11 mouse cellular contexts compared by ENCODE assay signal in the genomic region with DNA sequence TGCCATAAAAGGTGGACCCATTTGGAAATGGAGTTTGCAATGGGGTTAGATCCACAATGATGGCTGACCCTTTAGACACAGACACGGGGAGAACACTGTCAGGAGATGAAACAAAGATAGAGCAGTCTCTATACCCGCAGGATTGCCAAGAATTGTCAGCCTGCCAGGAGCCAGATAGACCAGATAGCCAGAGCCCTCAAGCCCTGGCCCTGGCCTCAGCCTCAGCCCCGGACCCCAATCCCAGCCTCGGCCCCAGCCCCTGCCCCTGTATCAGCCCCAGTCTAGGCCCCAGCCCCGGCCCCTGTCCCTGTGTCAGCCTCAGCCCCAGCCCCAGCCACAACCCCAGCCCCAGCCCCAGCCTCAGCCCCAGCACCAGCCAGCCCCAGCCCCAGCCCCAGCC.
DNase-seq lines count a peak whose midpoint lies in the region; ATAC-seq lines count a peak whose summit lies in the region.
"Had no signal": no experiment of that assay in that cellular context is flagged by ENCODE, and none has a peak within 500 bp of the region (broad histone marks: within the 10 kb centered on the region; RNA-seq: fewer than 3 reads in every experiment).

No protein-coding gene starts in this region.

- peak; percentile 30; the same call in 1 of the 2 replicates for ATAC-seq in limb, embryonic 15.5 days (ENCODE audit: insufficient number of reproducible peaks, low FRiP score, low TSS enrichment, low read depth)
- peak; percentile 61 for ATAC-seq in hindbrain, embryonic 11.5 days (ENCODE audit: low FRiP score)
- peak; percentile 67 for ATAC-seq in midbrain, embryonic 13.5 days
- no peak for ATAC-seq in CD4-positive, CD25-positive, alpha-beta regulatory T cell, adult 4 months

- no peak for DNase-seq in limb, embryonic 10.5 days (ENCODE audit: low spot score)
- no peak for DNase-seq in hindbrain, embryonic 11.5 days (ENCODE audit: low spot score)
- DNase-seq in heart, embryonic 10.5 days (ENCODE audit: low spot score) = no peak
- DNase-seq in adrenal gland, postnatal 10 days = no peak
- DNase-seq: adrenal gland, postnatal 36 days; kidney, adult 11 months; right cerebral cortex, adult 18-20 months had no signal

- no peak overlapping the region for H3K27ac ChIP-seq in limb, embryonic 15.5 days
- H3K27ac ChIP-seq in limb, embryonic 10.5 days = no peak overlapping the region; the same call in 1 of the 2 replicates
- peak overlapping the region; percentile 54 for H3K27ac ChIP-seq in hindbrain, embryonic 11.5 days (ENCODE audit: low read depth, low read length)
- peak overlapping the region; percentile 67 for H3K27ac ChIP-seq in midbrain, embryonic 13.5 days
- H3K27ac ChIP-seq in heart, embryonic 10.5 days = no peak overlapping the region

- no peaks in the 10 kb centered on the region for H3K27me3 ChIP-seq in limb, embryonic 15.5 days
- H3K27me3 ChIP-seq in limb, embryonic 10.5 days (ENCODE audit: low read depth, poor library complexity, severe bottlenecking) = no peaks in the 10 kb centered on the region
- H3K27me3 ChIP-seq in hindbrain, embryonic 11.5 days (ENCODE audit: control insufficient read depth, insufficient read depth, low read length) = no peaks in the 10 kb centered on the region
- H3K27me3 ChIP-seq in midbrain, embryonic 13.5 days = no peaks in the 10 kb centered on the region
- H3K27me3 ChIP-seq in heart, embryonic 10.5 days (ENCODE audit: insufficient read depth, poor library complexity, severe bottlenecking) = no peaks in the 10 kb centered on the region

- no peaks in the 10 kb centered on the region for H3K36me3 ChIP-seq in limb, embryonic 15.5 days
- no peaks in the 10 kb centered on the region for H3K36me3 ChIP-seq in limb, embryonic 10.5 days
- H3K36me3 ChIP-seq in hindbrain, embryonic 11.5 days (ENCODE audit: control insufficient read depth, insufficient read depth, low read length) = no peaks in the 10 kb centered on the region
- H3K36me3 ChIP-seq in midbrain, embryonic 13.5 days = no peaks in the 10 kb centered on the region
- H3K36me3 ChIP-seq in heart, embryonic 10.5 days = no peaks in the 10 kb centered on the region

- H3K9me3 ChIP-seq in limb, embryonic 15.5 days = no peaks in the 10 kb centered on the region
- no peaks in the 10 kb centered on the region for H3K9me3 ChIP-seq in limb, embryonic 10.5 days (replicated peaks)
- no peaks in the 10 kb centered on the region for H3K9me3 ChIP-seq in hindbrain, embryonic 11.5 days (ENCODE audit: control insufficient read depth, low read length)
- H3K9me3 ChIP-seq in midbrain, embryonic 13.5 days = no peaks in the 10 kb centered on the region
- no peaks in the 10 kb centered on the region for H3K9me3 ChIP-seq in heart, embryonic 10.5 days

- H3K9ac ChIP-seq in limb, embryonic 15.5 days = no peak overlapping the region
- no peak overlapping the region for H3K9ac ChIP-seq in hindbrain, embryonic 11.5 days (ENCODE audit: low read depth, low read length)
- H3K9ac ChIP-seq in midbrain, embryonic 13.5 days (replicated peaks) = no peak overlapping the region

- no peak overlapping the region for H3K4me2 ChIP-seq in limb, embryonic 15.5 days
- H3K4me2 ChIP-seq in hindbrain, embryonic 11.5 days (replicated peaks; ENCODE audit: low read depth, low read length) = no peak overlapping the region
- H3K4me2 ChIP-seq in midbrain, embryonic 13.5 days (replicated peaks) = peak overlapping the region; percentile 5; the same call in 1 of the 2 replicates
- H3K4me2 ChIP-seq: liver, embryonic 11.5 days had no signal

- H3K4me1 ChIP-seq in limb, embryonic 15.5 days = peaks cover 15% of the 10 kb centered on the region
- H3K4me1 ChIP-seq in limb, embryonic 10.5 days = peaks cover 14% of the 10 kb centered on the region
- peaks cover 2% of the 10 kb centered on the region; the same call in 1 of the 2 replicates for H3K4me1 ChIP-seq in hindbrain, embryonic 11.5 days (replicated peaks; ENCODE audit: control insufficient read depth, insufficient read depth, low read length)
- H3K4me1 ChIP-seq in midbrain, embryonic 13.5 days (replicated peaks) = peaks cover 35% of the 10 kb centered on the region
- peaks cover 17% of the 10 kb centered on the region for H3K4me1 ChIP-seq in heart, embryonic 10.5 days

- H3K4me3 ChIP-seq in limb, embryonic 15.5 days = no peak overlapping the region
- H3K4me3 ChIP-seq in limb, embryonic 10.5 days = no peak overlapping the region
- H3K4me3 ChIP-seq in hindbrain, embryonic 11.5 days (ENCODE audit: low read depth, low read length) = no peak overlapping the region
- no peak overlapping the region for H3K4me3 ChIP-seq in midbrain, embryonic 13.5 days (replicated peaks)
- H3K4me3 ChIP-seq in heart, embryonic 10.5 days = no peak overlapping the region

- WGBS in limb, embryonic 15.5 days = 82% methylated on average over 5 of the region's 5 CpGs
- WGBS in limb, embryonic 10.5 days = 86% methylated on average over 5 of the region's 5 CpGs
- WGBS in hindbrain, embryonic 11.5 days = 54% methylated on average over 5 of the region's 5 CpGs
- 46% methylated on average over 4 of the region's 5 CpGs for WGBS in midbrain, embryonic 13.5 days
- WGBS in heart, embryonic 10.5 days = 48% methylated on average over 5 of the region's 5 CpGs

Comparison
In these comparisons a context has a peak if more than half of its experiments do, and no peak if none do; other contexts are left out.
1. H3K27ac ChIP-seq: peak in hindbrain, embryonic 11.5 days (single experiment) and midbrain, embryonic 13.5 days (single experiment); none in limb, embryonic 15.5 days (single experiment), limb, embryonic 10.5 days (single experiment) and heart, embryonic 10.5 days (single experiment).